Mouse (Mus musculus): Measurements from ENCODE around the gene Lipt1. TPM values are rescaled to one million over a fixed set of nuclear protein-coding genes. Genes with fewer than 3 reads are reported as not detected.

The Lipt1 gene
- polyA plus RNA-seq, 1 experiment from 2014 or later: 6.6 TPM

GRCm38 (mm10) chr1:37866286-37866685 is 5.3 kb upstream of the Lipt1 start, which contains the start of gene Tsga10:
TSS of gene Tsga10 (minus strand) at chr1:37866429.
- no peaks in the 10 kb centered on the region for H3K9me3 ChIP-seq (ENCODE audit: low read length)
- ATAC-seq (no peak), DNase-seq (ENCODE audit: low spot score) (no peak)
- peak within 1 kb of the TSS; percentile 12; the same call in 1 of the 2 replicates for H3K9ac ChIP-seq (replicated peaks; ENCODE audit: low read depth)
- TF ChIP-seq EP300 (IDR thresholded peaks at IDR 0.05) (no peak), CTCF (IDR thresholded peaks at IDR 0.05) (no peak)
- WGBS: 74% methylated on average over 6 of the region's 6 CpGs
- H3K4me1 ChIP-seq (ENCODE audit: insufficient read depth, low read depth, low read length): no peaks in the 10 kb centered on the region
- peak within 1 kb of the TSS; percentile 57 for H3K4me2 ChIP-seq (replicated peaks; ENCODE audit: low read depth, low read length)
- H3K27me3 ChIP-seq (replicated peaks; ENCODE audit: insufficient read depth, low read length): no peaks in the 10 kb centered on the region; the same call in 1 of the 2 replicates
- peak within 1 kb of the TSS; percentile 53 for H3K4me3 ChIP-seq (ENCODE audit: low read depth, low read length)
- H3K27ac ChIP-seq (ENCODE audit: low read length): peak within 1 kb of the TSS; percentile 69
- H3K36me3 ChIP-seq (ENCODE audit: insufficient read depth, low read length): no peaks in the 10 kb centered on the region

- no peak overlapping the region for H3K27ac ChIP-seq (ENCODE audit: low read length)
- H3K9me3 ChIP-seq (ENCODE audit: low read length): no peaks in the 10 kb centered on the region
- no peak overlapping the region for H3K4me3 ChIP-seq (ENCODE audit: low read depth, low read length)
- no peaks in the 10 kb centered on the region for H3K36me3 ChIP-seq (ENCODE audit: insufficient read depth, low read length)
- no peak overlapping the region for H3K4me2 ChIP-seq (replicated peaks; ENCODE audit: low read depth, low read length)
- H3K4me1 ChIP-seq (ENCODE audit: insufficient read depth, low read depth, low read length): no peaks in the 10 kb centered on the region
- WGBS: 88% methylated on average over 1 of the region's 1 CpGs
- peak; percentile 57 for DNase-seq (ENCODE audit: low spot score)
- H3K27me3 ChIP-seq (replicated peaks; ENCODE audit: insufficient read depth, low read length): no peaks in the 10 kb centered on the region; the same call in 1 of the 2 replicates
- no peak overlapping the region for H3K9ac ChIP-seq (replicated peaks; ENCODE audit: low read depth)
- TF ChIP-seq CTCF (IDR thresholded peaks at IDR 0.05) (peak; percentile 76), EP300 (IDR thresholded peaks at IDR 0.05) (no peak)
- no peak for ATAC-seq
Measured at GRCm38 (mm10) chr1:37867056-37867455, 4.5 kb upstream of the Lipt1 start.

DNA sequence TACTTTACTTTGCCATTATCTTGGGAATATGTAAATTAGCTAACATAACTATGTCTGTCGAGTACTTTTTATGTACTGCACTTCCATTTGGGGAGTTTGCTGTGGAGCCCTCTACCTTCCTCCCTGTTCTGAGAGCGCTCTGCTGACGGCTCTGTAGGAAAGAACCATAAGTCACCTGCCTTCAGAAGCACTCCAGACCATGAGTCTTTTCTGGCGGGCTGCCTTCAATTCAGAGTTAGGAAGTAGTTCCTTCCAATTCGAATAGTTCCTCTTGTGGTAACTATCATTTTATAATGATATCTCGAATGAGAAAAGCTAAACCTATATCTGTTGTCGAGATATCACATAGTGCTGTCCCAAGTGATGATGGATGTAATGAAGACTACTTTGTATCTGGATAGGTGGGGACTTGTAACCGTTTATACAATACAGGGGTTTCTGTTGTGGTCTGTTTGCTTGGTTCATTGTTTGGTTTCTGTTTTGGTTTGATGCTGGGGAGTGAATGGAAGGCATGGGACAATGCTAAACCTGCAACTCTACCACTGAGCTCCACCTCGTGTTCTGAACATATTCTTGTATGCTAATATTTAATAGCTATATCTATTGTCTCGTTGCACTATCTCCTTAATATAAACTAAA is 3.7 kb upstream of the Lipt1 start:
- no peak for TF ChIP-seq CTCF (IDR thresholded peaks at IDR 0.05)
- TF ChIP-seq EP300 (IDR thresholded peaks at IDR 0.05): no peak
- 64% methylated on average over 10 of the region's 10 CpGs for WGBS
- peaks cover 3% of the 10 kb centered on the region; the same call in 1 of the 2 replicates for H3K4me1 ChIP-seq (ENCODE audit: insufficient read depth, low read depth, low read length)

GRCm38 (mm10) chr1:37868640-37869039 is 2.9 kb upstream of the Lipt1 start:
- no peak overlapping the region for H3K9ac ChIP-seq (replicated peaks; ENCODE audit: low read depth)
- DNase-seq (ENCODE audit: low spot score) (no peak), ATAC-seq (no peak)
- H3K9me3 ChIP-seq (ENCODE audit: low read length): no peaks in the 10 kb centered on the region
- H3K27me3 ChIP-seq (replicated peaks; ENCODE audit: insufficient read depth, low read length): no peaks in the 10 kb centered on the region
- H3K36me3 ChIP-seq (ENCODE audit: insufficient read depth, low read length): no peaks in the 10 kb centered on the region
- no peak overlapping the region for H3K27ac ChIP-seq (ENCODE audit: low read length)
- 61% methylated on average over 10 of the region's 10 CpGs for WGBS
- no peak overlapping the region for H3K4me2 ChIP-seq (replicated peaks; ENCODE audit: low read depth, low read length)
- TF ChIP-seq CTCF (IDR thresholded peaks at IDR 0.05) (no peak), EP300 (IDR thresholded peaks at IDR 0.05) (no peak)
- no peak overlapping the region for H3K4me3 ChIP-seq (ENCODE audit: low read depth, low read length)
- peaks cover 3% of the 10 kb centered on the region; the same call in 1 of the 2 replicates for H3K4me1 ChIP-seq (ENCODE audit: insufficient read depth, low read depth, low read length)

More for the DNA sequence above, 3.7 kb upstream of the Lipt1 start:
- Histone ChIP-seq H3K9me3 (ENCODE audit: low read length) (no peaks in the 10 kb centered on the region), H3K9ac (replicated peaks; ENCODE audit: low read depth) (no peak overlapping the region), H3K4me2 (replicated peaks; ENCODE audit: low read depth, low read length) (no peak overlapping the region), H3K36me3 (ENCODE audit: insufficient read depth, low read length) (no peaks in the 10 kb centered on the region), H3K27ac (ENCODE audit: low read length) (no peak overlapping the region), H3K27me3 (replicated peaks; ENCODE audit: insufficient read depth, low read length) (no peaks in the 10 kb centered on the region; the same call in 1 of the 2 replicates), H3K4me3 (ENCODE audit: low read depth, low read length) (no peak overlapping the region)
- ATAC-seq (no peak), DNase-seq (ENCODE audit: low spot score) (no peak)

- H3K27me3 ChIP-seq (replicated peaks; ENCODE audit: insufficient read depth, low read length): no peaks in the 10 kb centered on the region
- H3K4me3 ChIP-seq (ENCODE audit: low read depth, low read length): no peak overlapping the region
- no peak overlapping the region for H3K27ac ChIP-seq (ENCODE audit: low read length)
- peaks cover 3% of the 10 kb centered on the region; the same call in 1 of the 2 replicates for H3K4me1 ChIP-seq (ENCODE audit: insufficient read depth, low read depth, low read length)
- no peak for ATAC-seq
- no peak overlapping the region for H3K4me2 ChIP-seq (replicated peaks; ENCODE audit: low read depth, low read length)
- H3K9ac ChIP-seq (replicated peaks; ENCODE audit: low read depth): no peak overlapping the region
- no peak for DNase-seq (ENCODE audit: low spot score)
- WGBS: 36% methylated on average over 2 of the region's 2 CpGs
- H3K36me3 ChIP-seq (ENCODE audit: insufficient read depth, low read length): no peaks in the 10 kb centered on the region
- no peaks in the 10 kb centered on the region for H3K9me3 ChIP-seq (ENCODE audit: low read length)
- TF ChIP-seq EP300 (IDR thresholded peaks at IDR 0.05) (no peak), CTCF (IDR thresholded peaks at IDR 0.05) (no peak)
Measured at GRCm38 (mm10) chr1:37869362-37869761, 2.2 kb upstream of the Lipt1 start.

DNA sequence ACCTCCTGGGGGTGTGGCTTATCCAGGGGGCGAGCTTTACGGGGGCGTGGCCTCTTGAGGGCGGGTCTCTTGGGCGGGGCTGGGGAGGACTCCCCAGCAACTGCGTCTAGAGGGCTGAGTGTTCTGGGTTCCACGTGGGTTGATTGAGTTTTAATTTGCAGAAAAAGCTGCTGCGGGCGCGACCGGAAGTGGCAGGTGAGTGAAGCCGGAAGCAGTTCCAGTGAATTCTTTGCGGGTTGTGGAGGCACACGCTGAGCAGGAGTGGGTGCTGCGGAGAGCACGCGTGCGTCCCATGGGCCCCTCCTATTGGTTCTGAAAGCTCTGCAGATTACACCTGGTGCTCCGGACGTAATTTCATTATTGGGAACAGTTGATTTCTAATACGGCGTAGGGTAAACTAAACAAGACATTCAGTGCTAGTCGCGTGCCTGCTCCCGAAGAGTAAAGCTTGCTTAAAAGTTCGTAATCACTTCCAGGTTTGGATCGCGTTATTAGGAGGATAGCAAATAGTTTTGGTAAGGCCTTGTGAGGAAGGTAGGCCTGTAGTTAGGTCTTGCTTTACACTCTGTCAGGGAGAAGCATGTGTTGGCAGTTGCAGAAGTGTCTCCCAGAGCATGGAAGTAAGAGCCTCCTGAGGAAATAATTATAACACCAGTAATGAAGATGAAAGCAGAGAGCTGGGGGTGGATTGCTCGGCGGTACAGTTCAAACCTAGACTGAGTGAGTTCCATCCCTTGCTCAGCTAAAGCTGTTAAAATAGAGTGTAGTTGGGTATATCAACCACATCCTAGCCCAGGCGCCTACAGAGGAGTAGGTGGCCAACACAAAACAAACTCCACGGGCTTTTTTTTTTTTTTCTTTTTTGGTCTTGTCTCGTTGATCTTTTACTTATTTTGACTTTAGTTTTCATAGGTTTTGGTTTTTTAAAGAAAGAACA is 861 bp downstream of the Lipt1 start:
- Histone ChIP-seq H3K9ac (replicated peaks; ENCODE audit: low read depth) (peak overlapping the region; percentile 36), H3K36me3 (ENCODE audit: insufficient read depth, low read length) (0 out of 2 replicates have a peak, but pooled peaks cover 13% of the 10 kb centered on the region), H3K27ac (ENCODE audit: low read length) (peak overlapping the region; percentile 82), H3K4me1 (ENCODE audit: insufficient read depth, low read depth, low read length) (peaks cover 3% of the 10 kb centered on the region; the same call in 1 of the 2 replicates), H3K4me2 (replicated peaks; ENCODE audit: low read depth, low read length) (peak overlapping the region; percentile 66), H3K4me3 (ENCODE audit: low read depth, low read length) (peak overlapping the region; percentile 46), H3K27me3 (replicated peaks; ENCODE audit: insufficient read depth, low read length) (no peaks in the 10 kb centered on the region), H3K9me3 (ENCODE audit: low read length) (no peaks in the 10 kb centered on the region)
- ATAC-seq (peak; percentile 95), DNase-seq (ENCODE audit: low spot score) (peak; percentile 93)
- TF ChIP-seq EP300 (IDR thresholded peaks at IDR 0.05) (no peak), CTCF (IDR thresholded peaks at IDR 0.05) (0 out of 2 replicates have a peak, but pooled peaks have one; percentile 7)
- WGBS: 4% methylated on average over 33 of the region's 33 CpGs

Measured in lung, postnatal 0 days (tissue).